Mouse (Mus musculus) embryonic facial prominence, embryonic 15.5 days (tissue): ENCODE results near the gene Arhgap24. TPM values are rescaled to one million over a fixed set of nuclear protein-coding genes. Genes with fewer than 3 reads are reported as not detected.
"Not testable (repeated sequence)": the region's sequence is repeated elsewhere in the genome, so short reads cannot be mapped to it uniquely, and the experiment has no call there.

Experiments
- ATAC-seq: fragments of 200-750 bp; cut with Nextera tagmentation; 2 replicates; pipeline ENCODE4 v1.8.0; 2017; ENCODE audit warnings: low read depth, moderate TSS enrichment; ENCODE audit not compliant: insufficient number of reproducible peaks, low FRiP score, low TSS enrichment
- H3K27ac ChIP-seq: fragments of 300-500 bp; sonication (generic); replicated peaks from 2 replicates; pipeline ENCODE4 v1.5.1; 2015; ENCODE audit warnings: mild to moderate bottlenecking, inconsistent platforms
- H3K27me3 ChIP-seq: fragments of 300-500 bp; sonication (generic); 2 replicates; pipeline ENCODE4 v1.6.1; 2015; ENCODE audit warnings: inconsistent platforms
- H3K36me3 ChIP-seq: fragments of 300-500 bp; sonication (generic); 2 replicates; pipeline ENCODE4 v1.6.1; 2015; ENCODE audit warnings: mild to moderate bottlenecking, inconsistent platforms
- H3K4me1 ChIP-seq: fragments of 300-500 bp; sonication (generic); 2 replicates; pipeline ENCODE4 v1.6.1; 2015; ENCODE audit warnings: inconsistent platforms
- H3K4me2 ChIP-seq: fragments of 300-500 bp; sonication (generic); replicated peaks from 2 replicates; pipeline ENCODE4 v1.6.1; 2015; ENCODE audit warnings: mild to moderate bottlenecking, inconsistent platforms
- H3K4me3 ChIP-seq: fragments of 300-500 bp; sonication (generic); replicated peaks from 2 replicates; pipeline ENCODE4 v1.5.1; 2015; ENCODE audit warnings: mild to moderate bottlenecking, inconsistent platforms
- H3K9ac ChIP-seq: fragments of 300-500 bp; sonication (generic); 2 replicates; pipeline ENCODE4 v1.6.1; 2015; ENCODE audit warnings: inconsistent platforms
- H3K9me3 ChIP-seq: fragments of 300-500 bp; sonication (generic); replicated peaks from 2 replicates; pipeline ENCODE4 v1.6.1; 2016; ENCODE audit warnings: inconsistent platforms
- WGBS: fragments of 180-500 bp; shearing (Covaris S2); methylation state at CpG from one replicate; pipeline ENCODE4 v1.1.7; 2015; 5-methylcytosine and 5-hydroxymethylcytosine counted together
- polyA plus RNA-seq: library from polyadenylated mRNA; unstranded; fragments of >200 nt; fragmentation: Nextera tagmentation; extraction: Ambion mirVana; gene quantifications from 2 replicates; pipeline ENCODE4 v1.2.1, GENCODE M21; 2015

Arhgap24 gene
- polyA plus RNA-seq, 1 experiment from 2014 or later = 34.0 TPM

GRCm38 (mm10) chr5:102851761-102852160 is 370.6 kb downstream of the Arhgap24 start:
- Histone ChIP-seq H3K4me3 (no peak overlapping the region), H3K36me3 (no peaks in the 10 kb centered on the region), H3K4me1 (peaks cover 31% of the 10 kb centered on the region), H3K4me2 (no peak overlapping the region), H3K27me3 (no peaks in the 10 kb centered on the region), H3K9me3 (no peaks in the 10 kb centered on the region), H3K27ac (no peak overlapping the region), H3K9ac (no peak overlapping the region)
- ATAC-seq = no peak
- WGBS = 44% methylated on average over 2 of the region's 2 CpGs

DNA sequence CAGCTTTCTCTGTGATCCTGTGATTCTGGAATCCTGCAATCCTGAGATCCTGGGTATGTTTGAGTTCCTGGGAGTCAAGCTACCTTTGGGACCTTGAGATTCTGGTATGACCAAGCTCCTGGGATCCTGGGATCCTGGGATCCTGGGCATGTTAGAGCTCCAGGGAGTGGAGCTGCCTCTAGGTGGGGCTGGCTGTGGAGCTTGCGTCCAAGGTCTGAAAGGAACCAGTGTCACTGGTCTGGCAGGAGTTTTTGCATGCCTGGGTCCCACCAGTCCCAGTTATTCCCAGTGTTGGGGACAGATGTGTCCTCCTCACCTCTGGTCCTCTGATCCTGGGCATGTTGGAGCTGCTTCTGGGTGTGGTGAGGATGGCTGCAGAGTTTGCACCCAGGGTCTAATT is 372.6 kb downstream of the Arhgap24 start:
- Histone ChIP-seq H3K4me3 (no peak overlapping the region), H3K27ac (no peak overlapping the region; the same call in 1 of the 2 replicates), H3K27me3 (no peaks in the 10 kb centered on the region), H3K9me3 (no peaks in the 10 kb centered on the region), H3K4me2 (no peak overlapping the region), H3K4me1 (peaks cover 19% of the 10 kb centered on the region), H3K36me3 (no peaks in the 10 kb centered on the region), H3K9ac (no peak overlapping the region)
- ATAC-seq = no peak
- WGBS = 72% methylated on average over 1 of the region's 1 CpGs

GRCm38 (mm10) chr5:102855805-102856204 is 374.6 kb downstream of the Arhgap24 start:
- no peak overlapping the region for H3K9ac ChIP-seq
- H3K4me2 ChIP-seq = no peak overlapping the region
- no peak for ATAC-seq
- peaks cover 15% of the 10 kb centered on the region for H3K4me1 ChIP-seq
- H3K9me3 ChIP-seq = no peaks in the 10 kb centered on the region
- 34% methylated on average over 10 of the region's 10 CpGs for WGBS
- no peak overlapping the region for H3K4me3 ChIP-seq
- no peak overlapping the region for H3K27ac ChIP-seq
- 0 out of 2 replicates have a peak, but pooled peaks cover 3% of the 10 kb centered on the region for H3K36me3 ChIP-seq
- H3K27me3 ChIP-seq = no peaks in the 10 kb centered on the region

DNA sequence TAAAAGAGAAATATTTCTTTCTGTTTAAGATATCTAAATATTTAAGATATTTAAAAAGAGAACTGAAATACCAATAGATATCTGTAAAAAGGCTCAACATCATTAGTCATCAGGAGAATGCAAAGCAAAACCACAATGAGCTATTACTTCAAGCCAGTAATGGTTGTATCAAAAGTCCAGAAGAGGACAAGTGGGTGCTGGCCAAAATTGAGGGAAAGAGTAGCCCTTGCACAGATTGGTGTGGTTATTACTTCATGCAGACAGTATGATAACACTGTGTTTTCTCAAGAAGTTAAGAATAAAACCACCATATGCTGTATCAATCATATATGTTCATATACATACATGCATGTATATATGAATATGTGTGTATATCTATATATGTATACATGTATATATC is 376.9 kb downstream of the Arhgap24 start:
- no peak for ATAC-seq
- Histone ChIP-seq H3K27ac (no peak overlapping the region), H3K9me3 (no peaks in the 10 kb centered on the region), H3K36me3 (peaks cover 6% of the 10 kb centered on the region), H3K4me1 (peaks cover 8% of the 10 kb centered on the region; the same call in 1 of the 2 replicates), H3K9ac (no peak overlapping the region), H3K4me2 (no peak overlapping the region), H3K27me3 (no peaks in the 10 kb centered on the region), H3K4me3 (no peak overlapping the region)

GRCm38 (mm10) chr5:102859749-102860148 is 378.6 kb downstream of the Arhgap24 start:
- H3K27ac ChIP-seq = no peak overlapping the region
- no peak overlapping the region for H3K4me2 ChIP-seq
- H3K9ac ChIP-seq = no peak overlapping the region
- peaks cover 8% of the 10 kb centered on the region; the same call in 1 of the 2 replicates for H3K4me1 ChIP-seq
- H3K36me3 ChIP-seq = peaks cover 6% of the 10 kb centered on the region
- H3K4me3 ChIP-seq = no peak overlapping the region
- no peak for ATAC-seq
- no peaks in the 10 kb centered on the region for H3K9me3 ChIP-seq
- WGBS = 76% methylated on average over 11 of the region's 11 CpGs
- no peaks in the 10 kb centered on the region for H3K27me3 ChIP-seq

DNA sequence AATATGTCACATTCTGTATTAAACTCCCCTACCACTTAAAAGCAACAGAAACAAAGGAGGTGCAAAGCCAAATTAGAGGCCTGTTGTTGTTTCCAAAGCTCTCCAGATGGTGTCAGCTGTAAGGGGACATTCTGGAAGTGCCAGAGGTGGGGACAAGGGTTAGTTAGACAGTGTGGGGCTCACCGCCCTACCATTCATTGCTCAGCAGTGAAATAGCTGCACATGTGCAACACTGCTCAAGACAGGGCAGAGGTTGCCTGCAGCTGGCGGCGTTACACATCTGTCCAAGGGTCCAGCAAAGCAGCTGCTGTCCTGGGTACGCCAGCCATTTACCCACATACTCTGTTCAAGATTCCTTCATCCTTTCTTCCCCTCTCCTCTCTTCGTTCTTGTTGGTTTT is 387.0 kb downstream of the Arhgap24 start:
- 43% methylated on average over 5 of the region's 5 CpGs for WGBS
- ATAC-seq = no peak
- H3K9me3 ChIP-seq = no peaks in the 10 kb centered on the region

GRCm38 (mm10) chr5:102872996-102873395 is 391.8 kb downstream of the Arhgap24 start:
- 93% methylated on average over 9 of the region's 9 CpGs for WGBS
- not testable (repeated sequence) for H3K9ac ChIP-seq, H3K4me2 ChIP-seq, H3K27me3 ChIP-seq, H3K27ac ChIP-seq, H3K36me3 ChIP-seq, H3K9me3 ChIP-seq, H3K4me1 ChIP-seq, ATAC-seq, H3K4me3 ChIP-seq

More for the DNA sequence above, 387.0 kb downstream of the Arhgap24 start:
- H3K36me3 ChIP-seq = no peaks in the 10 kb centered on the region
- H3K4me1 ChIP-seq = 0 out of 2 replicates have a peak, but pooled peaks cover 3% of the 10 kb centered on the region
- H3K27me3 ChIP-seq = no peaks in the 10 kb centered on the region
- H3K27ac ChIP-seq = no peak overlapping the region
- no peak overlapping the region for H3K9ac ChIP-seq
- H3K4me3 ChIP-seq = no peak overlapping the region
- H3K4me2 ChIP-seq = no peak overlapping the region

- H3K4me3 ChIP-seq = no peak overlapping the region
- H3K9ac ChIP-seq = no peak overlapping the region
- no peak; the same call in 1 of the 2 replicates for ATAC-seq
- H3K4me1 ChIP-seq = no peaks in the 10 kb centered on the region
- no peaks in the 10 kb centered on the region for H3K27me3 ChIP-seq
- WGBS = 31% methylated on average over 11 of the region's 11 CpGs
- H3K9me3 ChIP-seq = no peaks in the 10 kb centered on the region
- H3K36me3 ChIP-seq = 0 out of 2 replicates have a peak, but pooled peaks cover 4% of the 10 kb centered on the region
- no peak overlapping the region for H3K4me2 ChIP-seq
- H3K27ac ChIP-seq = no peak overlapping the region
These were observed 393.6 kb downstream of the Arhgap24 start for GRCm38 (mm10) chr5:102874605-102875298.

GRCm38 (mm10) chr5:102875628-102876027 is 394.4 kb downstream of the Arhgap24 start:
- Histone ChIP-seq H3K4me3 (no peak overlapping the region), H3K4me2 (no peak overlapping the region), H3K36me3 (peaks cover 5% of the 10 kb centered on the region; the same call in 1 of the 2 replicates), H3K27ac (no peak overlapping the region), H3K27me3 (no peaks in the 10 kb centered on the region), H3K4me1 (no peaks in the 10 kb centered on the region), H3K9me3 (no peaks in the 10 kb centered on the region), H3K9ac (no peak overlapping the region)
- 63% methylated on average over 16 of the region's 16 CpGs for WGBS
- ATAC-seq = no peak

GRCm38 (mm10) chr5:102888482-102889162 is 407.4 kb downstream of the Arhgap24 start:
- Histone ChIP-seq H3K27me3 (no peaks in the 10 kb centered on the region), H3K4me1 (no peaks in the 10 kb centered on the region), H3K9me3 (no peaks in the 10 kb centered on the region), H3K9ac (no peak overlapping the region), H3K36me3 (peaks cover 17% of the 10 kb centered on the region; the same call in 1 of the 2 replicates), H3K4me3 (no peak overlapping the region), H3K4me2 (no peak overlapping the region), H3K27ac (no peak overlapping the region)
- WGBS = 77% methylated on average over 14 of the region's 14 CpGs
- ATAC-seq = no peak

- Histone ChIP-seq H3K4me2 (no peak overlapping the region), H3K9ac (no peak overlapping the region), H3K9me3 (no peaks in the 10 kb centered on the region), H3K4me3 (no peak overlapping the region), H3K27ac (no peak overlapping the region), H3K4me1 (no peaks in the 10 kb centered on the region), H3K36me3 (peaks cover 17% of the 10 kb centered on the region; the same call in 1 of the 2 replicates), H3K27me3 (no peaks in the 10 kb centered on the region)
- no peak for ATAC-seq
- 82% methylated on average over 2 of the region's 2 CpGs for WGBS
These were observed 407.9 kb downstream of the Arhgap24 start for GRCm38 (mm10) chr5:102889163-102889488.
